In the genomic region with DNA sequence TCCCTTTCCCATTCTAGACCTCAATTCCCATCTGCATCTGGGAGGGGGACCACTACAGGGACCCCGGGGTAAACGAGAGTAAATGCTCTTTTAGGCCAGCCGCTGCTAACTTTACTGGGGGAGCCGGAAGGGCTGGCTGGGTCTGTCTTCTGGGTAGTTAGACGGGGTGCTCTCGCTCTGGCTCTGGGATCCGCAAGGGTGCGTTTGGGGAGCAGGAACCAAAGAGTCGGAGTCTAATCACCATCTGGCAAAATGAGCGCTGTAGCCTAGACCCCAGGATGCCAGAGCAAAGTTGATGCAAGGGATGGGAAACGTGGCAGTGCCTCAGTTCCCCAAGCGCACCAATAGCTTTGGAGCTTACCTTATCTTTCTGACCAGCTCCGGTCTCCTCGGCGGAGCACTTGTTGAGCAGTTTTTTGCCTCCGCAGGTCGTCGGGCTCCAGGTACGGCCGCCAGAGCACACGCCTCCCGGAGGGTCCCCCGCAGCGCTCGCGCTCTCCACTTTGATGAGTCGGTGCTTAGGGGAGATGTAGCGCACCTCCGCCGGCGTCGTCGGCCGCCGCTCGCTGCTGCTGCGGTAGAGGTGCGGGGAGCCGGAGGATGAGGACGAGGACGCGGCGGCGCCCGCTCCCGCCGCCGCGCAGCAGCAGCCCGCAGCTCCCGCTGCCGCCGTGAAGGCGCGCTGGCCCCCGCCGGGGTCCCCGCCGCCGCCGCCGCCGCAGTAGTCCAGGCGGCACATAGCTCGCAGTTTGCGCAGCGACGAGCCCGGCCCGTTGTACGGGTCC, we compare ENCODE assay signal across 9 mouse cellular contexts. TPM values are rescaled to one million over a fixed set of nuclear protein-coding genes. Genes with fewer than 3 reads are reported as not detected.
DNase-seq lines count a peak whose midpoint lies in the region; ATAC-seq and TF ChIP-seq lines count a peak whose summit lies in the region.
"Had no signal": no experiment of that assay in that cellular context is flagged by ENCODE, and none has a peak within 500 bp of the region (broad histone marks: within the 10 kb centered on the region; RNA-seq: fewer than 3 reads in every experiment).

No protein-coding gene starts in this region.

- peak overlapping the region; percentile 94 for H3ac ChIP-seq in myocyte (ENCODE audit: control insufficient read depth, insufficient read length)

- TF ChIP-seq EP300 in MEL (IDR thresholded peaks at IDR 0.05; ENCODE audit: low read depth in 1 of 2, low read length in 2 of 2) = no peak

- no peak for ATAC-seq in forebrain, embryonic 12.5 days (ENCODE audit: low FRiP score)
- no peak for ATAC-seq in kidney, postnatal 0 days (replicated peaks; ENCODE audit: low FRiP score, low read depth)

- H3K27ac ChIP-seq in MEL (ENCODE audit: control insufficient read depth, low read depth, low read length) = peak overlapping the region; percentile 15; the same call in 1 of the 2 replicates
- peak overlapping the region; percentile 92 for H3K27ac ChIP-seq in forebrain, embryonic 12.5 days
- H3K27ac ChIP-seq in kidney, postnatal 0 days = peak overlapping the region; percentile 84

- no peak for TF ChIP-seq CTCF in MEL (IDR thresholded peaks at IDR 0.05 in 2 of 3, conservative IDR thresholded peaks at IDR 0.05 in 1 of 3; ENCODE audit: control insufficient read depth in 1 of 3, insufficient read depth in 1 of 3, low read depth in 2 of 3, low read length in 3 of 3, poor library complexity in 1 of 3, severe bottlenecking in 1 of 3)
- no peak for TF ChIP-seq CTCF in kidney, postnatal 0 days (IDR thresholded peaks at IDR 0.05; ENCODE audit: low read depth)

- no peak for TF ChIP-seq RAD21 in MEL (IDR thresholded peaks at IDR 0.05; ENCODE audit: low read depth, low read length)

- H3K36me3 ChIP-seq in MEL (ENCODE audit: control insufficient read depth in 1 of 2, insufficient read depth in 2 of 2, low read length in 2 of 2) = peaks cover 0 to 9% of the 10 kb centered on the region in 2 experiments; a peak in 2 of 4 replicates
- H3K36me3 ChIP-seq in forebrain, embryonic 12.5 days (replicated peaks) = no peaks in the 10 kb centered on the region
- H3K36me3 ChIP-seq in kidney, postnatal 0 days (ENCODE audit: insufficient read depth, low read length) = no peaks in the 10 kb centered on the region
- H3K36me3 ChIP-seq in myocyte (ENCODE audit: control insufficient read depth, insufficient read depth) = no peaks in the 10 kb centered on the region

- peak overlapping the region; percentile 87 for H3K4me2 ChIP-seq in forebrain, embryonic 12.5 days
- peak overlapping the region; percentile 95 for H3K4me2 ChIP-seq in kidney, postnatal 0 days (ENCODE audit: low read length)
- H3K4me2 ChIP-seq in myocyte (ENCODE audit: low read depth) = peak overlapping the region; percentile 87

- H3K9ac ChIP-seq in MEL (ENCODE audit: control insufficient read depth, low read depth, low read length, poor library complexity, severe bottlenecking) = peak overlapping the region; percentile 86
- peak overlapping the region; percentile 89 for H3K9ac ChIP-seq in forebrain, embryonic 12.5 days
- H3K9ac ChIP-seq in kidney, postnatal 0 days (ENCODE audit: low read depth, low read length) = peak overlapping the region; percentile 83

- peak; percentile 95 for DNase-seq in heart, adult 11 months
- no peak for DNase-seq in heart, postnatal 14 days
- DNase-seq in MEL (ENCODE audit: low read depth, low spot score) = peak; percentile 82
- DNase-seq in kidney, postnatal 0 days (ENCODE audit: low spot score) = no peak
- DNase-seq in layer of hippocampus, adult 8-10 months (ENCODE audit: low spot score in 2 of 2) = no peak
- no peak for DNase-seq in testis, postnatal 10 days (ENCODE audit: low spot score)

- TF ChIP-seq POLR2A in MEL (IDR thresholded peaks at IDR 0.05; ENCODE audit: control insufficient read depth in 1 of 2, insufficient read depth in 1 of 2, low read depth in 1 of 2, low read length in 2 of 2, poor library complexity in 1 of 2) (peak in 1 of 2 experiments; percentile 44; a peak in 1 of 4 replicates), myocyte (IDR thresholded peaks at IDR 0.05; ENCODE audit: insufficient read length, low read depth) (no peak)

- no peaks in the 10 kb centered on the region for H3K9me3 ChIP-seq in MEL (replicated peaks; ENCODE audit: insufficient read depth, low read length)
- no peaks in the 10 kb centered on the region for H3K9me3 ChIP-seq in forebrain, embryonic 12.5 days
- H3K9me3 ChIP-seq in kidney, postnatal 0 days (replicated peaks; ENCODE audit: low read length) = no peaks in the 10 kb centered on the region

- H3K4me3 ChIP-seq in MEL (ENCODE audit: control insufficient read depth in 1 of 2, insufficient read depth in 1 of 2, low read depth in 2 of 2, low read length in 2 of 2) (peak overlapping the region; percentile 57 to 90), myocyte (peak overlapping the region; percentile 98)
- peak overlapping the region; percentile 78 for H3K4me3 ChIP-seq in forebrain, embryonic 12.5 days (replicated peaks)
- peak overlapping the region; percentile 69 for H3K4me3 ChIP-seq in kidney, postnatal 0 days (replicated peaks; ENCODE audit: low read depth, low read length)

- under 1% methylated on average over 70 of the region's 71 CpGs for WGBS in forebrain, embryonic 12.5 days
- under 1% methylated on average over 65 of the region's 71 CpGs for WGBS in kidney, postnatal 0 days

- peaks cover 4 to 16% of the 10 kb centered on the region in 2 experiments; a peak in 3 of 4 replicates for H3K4me1 ChIP-seq in MEL (ENCODE audit: control insufficient read depth in 1 of 2, insufficient read depth in 2 of 2, low read length in 2 of 2)
- peaks cover 67% of the 10 kb centered on the region for H3K4me1 ChIP-seq in forebrain, embryonic 12.5 days
- peaks cover 27% of the 10 kb centered on the region for H3K4me1 ChIP-seq in kidney, postnatal 0 days (replicated peaks; ENCODE audit: insufficient read depth, low read length)

- H3K27me3 ChIP-seq in MEL (ENCODE audit: control insufficient read depth in 1 of 2, insufficient read depth in 2 of 2, low read length in 2 of 2) (no peaks in the 10 kb centered on the region), myocyte (ENCODE audit: control insufficient read depth, insufficient read depth, insufficient read length) (no peaks in the 10 kb centered on the region)
- H3K27me3 ChIP-seq in forebrain, embryonic 12.5 days = peaks cover 14% of the 10 kb centered on the region; the same call in 1 of the 2 replicates
- H3K27me3 ChIP-seq in kidney, postnatal 0 days (ENCODE audit: insufficient read depth, low read length) = no peaks in the 10 kb centered on the region
- H3K27me3 ChIP-seq: Patski had no signal

- H3K79me2 ChIP-seq in MEL (ENCODE audit: control insufficient read depth, insufficient read depth, low read length, poor library complexity) (peaks cover 14% of the 10 kb centered on the region), myocyte (ENCODE audit: control insufficient read depth, insufficient read depth) (peaks cover 51% of the 10 kb centered on the region)

- intact Hi-C loops in heart, postnatal 14 days (cut with DNase I) = loop anchor here (2.0 to 5.0 kb wide), 6 partner anchors 21 to 111 kb away; no protein-coding TSS in a partner anchor

TF ChIP-seq in MEL, 35 proteins besides CTCF, POLR2A, EP300 and RAD21 (continues in another document):
- TF ChIP-seq MYB (IDR thresholded peaks at IDR 0.05; ENCODE audit: low read depth, low read length) (no peak), ELF1 (IDR thresholded peaks at IDR 0.05; ENCODE audit: low read depth, low read length) (no peak), NELFE (IDR thresholded peaks at IDR 0.05; ENCODE audit: low read depth, low read length) (peak; percentile 31; the same call in 1 of the 2 replicates), BHLHE40 (IDR thresholded peaks at IDR 0.05; ENCODE audit: borderline replicate concordance, low read depth, low read length) (no peak), POLR2AphosphoS2 (IDR thresholded peaks at IDR 0.05; ENCODE audit: low read length) (no peak; the same call in 1 of the 2 replicates), CHD2 (IDR thresholded peaks at IDR 0.05; ENCODE audit: low read length) (no peak), MXI1 (IDR thresholded peaks at IDR 0.05; ENCODE audit: low read depth, low read length) (peak; percentile 45; the same call in 1 of the 2 replicates), CHD1 (IDR thresholded peaks at IDR 0.05; ENCODE audit: low read depth, low read length) (no peak), ETS1 (IDR thresholded peaks at IDR 0.05; ENCODE audit: low read depth, low read length) (peak; percentile 31; the same call in 1 of the 2 replicates), UBTF (IDR thresholded peaks at IDR 0.05; ENCODE audit: borderline replicate concordance, insufficient read depth, low read depth, low read length) (no peak), MAZ (IDR thresholded peaks at IDR 0.05; ENCODE audit: low read depth, low read length) (no peak)

TF ChIP-seq in myocyte, 11 proteins besides CTCF, POLR2A, EP300 and RAD21:
- no peak for TF ChIP-seq USF1 (IDR thresholded peaks at IDR 0.05; ENCODE audit: low read depth)

RNA-seq across cellular contexts. Expression of gene Shb, which starts 2.9 kb away (rescaled TPM):
- total RNA-seq in heart, postnatal 14 days (2021) = 10 to 100 TPM; 29.7 to 46.1 TPM
- total RNA-seq in MEL (2012; rRNA removed) = 4.7 and 5.2 TPM in 2 replicates
- polyA plus RNA-seq in MEL (2012; ENCODE audit: insufficient read depth in 1 of 2, insufficient read length in 2 of 2, low read depth in 1 of 2, low replicate concordance in 2 of 2, missing spikeins in 1 of 2) = 10 to 100 TPM in 1 of 2 experiments, not detected in 1; 13.9 TPM
- polyA plus RNA-seq in forebrain, embryonic 12.5 days (2016; fragmentation: Nextera tagmentation; extraction: Ambion mirVana) = 10.4 and 13.6 TPM in 2 replicates
- polyA plus RNA-seq in kidney, postnatal 0 days (2015; fragmentation: Nextera tagmentation; extraction: Ambion mirVana) = 5.4 and 6.6 TPM in 2 replicates
- 46.3 TPM for polyA plus RNA-seq in myocyte (2012; fragmentation: generic; extraction: Trizol)
- total RNA-seq in layer of hippocampus, adult 8-10 months (2022) = 10 to 100 TPM; 13.1 to 18.1 (median 14.1) TPM

Comparison
In these comparisons a context has a peak if more than half of its experiments do, and no peak if none do; other contexts are left out.
1. DNase-seq: peak in heart, adult 11 months (single experiment) and MEL (single experiment); none in heart, postnatal 14 days (0 of 2), kidney, postnatal 0 days (single experiment), layer of hippocampus, adult 8-10 months (0 of 2) and testis, postnatal 10 days (single experiment).
2. H3K27ac ChIP-seq: peak in every context shown above with its lines; median percentile 92 in forebrain, embryonic 12.5 days; 84 in kidney, postnatal 0 days; 15 in MEL.
3. Peak in every context shown above with its lines, with median percentiles within 50 percentile points of each other: H3K4me3 ChIP-seq, H3K9ac ChIP-seq and H3K4me2 ChIP-seq.